Mouse (Mus musculus): ENCODE data around the gene Nrde2. TPM values are rescaled to one million over a fixed set of nuclear protein-coding genes. Genes with fewer than 3 reads are reported as not detected.

Nrde2 gene
- polyA plus RNA-seq, 1 experiment from 2014 or later = 11.0 TPM

DNA sequence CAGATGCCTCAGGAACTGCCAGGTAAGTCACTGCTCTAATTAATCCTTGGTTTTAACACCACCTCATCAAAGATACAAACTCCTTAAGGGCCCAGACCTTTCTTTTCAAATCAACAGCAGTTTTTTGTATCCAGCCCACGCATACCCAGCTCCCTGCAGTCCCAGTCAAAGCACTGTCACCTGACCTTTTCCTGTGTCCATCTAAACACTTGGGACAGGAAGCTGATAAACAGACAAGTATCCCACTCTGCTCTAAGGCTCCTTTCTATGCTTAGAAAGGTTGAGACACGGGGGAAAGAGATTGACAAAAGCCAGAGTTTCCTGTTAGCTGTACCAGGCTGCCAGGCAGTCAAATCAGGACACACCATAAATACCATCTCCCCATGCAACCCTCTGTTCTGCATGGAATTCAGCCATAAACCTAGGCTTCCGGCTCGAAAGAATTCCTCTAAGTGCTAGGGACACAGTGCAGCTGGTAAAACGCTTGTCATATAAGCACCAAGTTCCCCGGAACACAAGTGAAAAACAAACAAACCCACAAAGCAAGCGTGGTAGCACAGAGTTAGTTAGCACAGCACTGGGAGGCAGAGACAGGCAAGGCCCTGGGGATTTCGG is 31.5 kb downstream of the Nrde2 start:
- WGBS = 71% methylated on average over 8 of the region's 8 CpGs
- H3K4me1 ChIP-seq (ENCODE audit: control insufficient read depth, insufficient read depth, low read length) = no peaks in the 10 kb centered on the region
- no peak for ATAC-seq (replicated peaks; ENCODE audit: insufficient number of reproducible peaks, low FRiP score, low TSS enrichment, low read depth)
- peaks cover 21% of the 10 kb centered on the region for H3K36me3 ChIP-seq (replicated peaks; ENCODE audit: control insufficient read depth, insufficient read depth, low read depth, low read length)
- H3K27ac ChIP-seq (replicated peaks; ENCODE audit: low read depth, low read length) = no peak overlapping the region
- DNase-seq (ENCODE audit: low spot score) = no peak
- H3K9ac ChIP-seq (replicated peaks; ENCODE audit: low read length) = no peak overlapping the region
- H3K4me2 ChIP-seq (ENCODE audit: low read depth, low read length) = no peak overlapping the region
- no peaks in the 10 kb centered on the region for H3K9me3 ChIP-seq (replicated peaks; ENCODE audit: control insufficient read depth, low read length)
- H3K4me3 ChIP-seq (ENCODE audit: low read depth, low read length) = no peak overlapping the region
- H3K27me3 ChIP-seq (ENCODE audit: control insufficient read depth, insufficient read depth, low read length) = no peaks in the 10 kb centered on the region

GRCm38 (mm10) chr12:100126968-100127865 is 32.2 kb downstream of the Nrde2 start:
- WGBS = 89% methylated on average over 17 of the region's 17 CpGs
- ATAC-seq (replicated peaks; ENCODE audit: insufficient number of reproducible peaks, low FRiP score, low TSS enrichment, low read depth) (no peak), DNase-seq (ENCODE audit: low spot score) (no peak)
- Histone ChIP-seq H3K27ac (replicated peaks; ENCODE audit: low read depth, low read length) (no peak overlapping the region; the same call in 1 of the 2 replicates), H3K4me1 (ENCODE audit: control insufficient read depth, insufficient read depth, low read length) (no peaks in the 10 kb centered on the region), H3K4me3 (ENCODE audit: low read depth, low read length) (no peak overlapping the region), H3K36me3 (replicated peaks; ENCODE audit: control insufficient read depth, insufficient read depth, low read depth, low read length) (peaks cover 21% of the 10 kb centered on the region), H3K27me3 (ENCODE audit: control insufficient read depth, insufficient read depth, low read length) (no peaks in the 10 kb centered on the region), H3K9ac (replicated peaks; ENCODE audit: low read length) (no peak overlapping the region), H3K9me3 (replicated peaks; ENCODE audit: control insufficient read depth, low read length) (no peaks in the 10 kb centered on the region), H3K4me2 (ENCODE audit: low read depth, low read length) (no peak overlapping the region)

DNA sequence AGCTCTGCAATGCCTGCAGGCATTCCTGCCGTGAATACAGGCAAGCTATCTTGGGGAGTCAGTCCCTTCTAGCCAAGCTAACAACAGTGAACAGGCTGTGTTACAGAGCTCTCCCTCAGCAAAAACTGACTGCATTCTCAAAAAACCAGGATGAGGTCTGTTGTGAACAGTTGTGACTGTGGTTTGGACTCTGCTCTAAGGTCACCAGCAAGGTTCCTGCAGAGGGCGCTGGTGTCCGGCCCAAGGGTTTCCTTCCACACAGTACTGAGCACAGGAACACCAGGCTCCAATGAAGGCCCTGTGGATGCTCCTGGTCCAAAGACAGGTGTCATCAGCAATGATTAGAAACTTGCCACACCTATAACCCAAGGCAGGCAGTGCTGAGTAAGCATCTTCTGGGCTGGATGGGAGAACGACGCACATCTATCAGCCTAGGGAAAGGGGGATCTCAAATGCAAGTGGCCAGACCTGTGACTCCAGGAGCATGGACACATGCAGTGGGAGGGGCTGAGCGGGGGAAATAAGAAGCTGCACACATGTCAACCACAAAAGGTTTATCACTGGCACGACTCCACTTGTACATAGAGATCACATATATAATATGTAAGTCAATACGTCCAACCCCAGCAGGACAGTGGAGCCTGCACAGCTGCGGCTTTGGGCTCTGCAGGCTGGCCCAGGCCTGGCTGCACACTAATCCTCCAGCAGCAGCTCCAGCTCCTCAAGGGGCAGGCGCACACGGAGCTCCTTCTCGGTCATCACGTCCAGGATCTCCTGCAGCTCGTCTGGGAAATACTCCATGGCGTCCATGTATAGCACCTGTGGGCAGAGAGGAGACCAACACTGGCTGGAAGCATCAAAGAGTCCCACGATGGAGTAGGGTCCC is 34.3 kb downstream of the Nrde2 start:
- peaks cover 13% of the 10 kb centered on the region for H3K36me3 ChIP-seq (replicated peaks; ENCODE audit: control insufficient read depth, insufficient read depth, low read depth, low read length)
- no peak overlapping the region for H3K4me3 ChIP-seq (ENCODE audit: low read depth, low read length)
- ATAC-seq (replicated peaks; ENCODE audit: insufficient number of reproducible peaks, low FRiP score, low TSS enrichment, low read depth) (no peak), DNase-seq (ENCODE audit: low spot score) (peak; percentile 2)
- H3K9ac ChIP-seq (replicated peaks; ENCODE audit: low read length) = no peak overlapping the region
- WGBS = 78% methylated on average over 16 of the region's 16 CpGs
- no peak overlapping the region for H3K4me2 ChIP-seq (ENCODE audit: low read depth, low read length)
- H3K27me3 ChIP-seq (ENCODE audit: control insufficient read depth, insufficient read depth, low read length) = no peaks in the 10 kb centered on the region
- no peak overlapping the region for H3K27ac ChIP-seq (replicated peaks; ENCODE audit: low read depth, low read length)
- no peaks in the 10 kb centered on the region for H3K9me3 ChIP-seq (replicated peaks; ENCODE audit: control insufficient read depth, low read length)
- H3K4me1 ChIP-seq (ENCODE audit: control insufficient read depth, insufficient read depth, low read length) = no peaks in the 10 kb centered on the region

GRCm38 (mm10) chr12:100123476-100123875 is 36.0 kb downstream of the Nrde2 start:
- H3K4me3 ChIP-seq (ENCODE audit: low read depth, low read length) = no peak overlapping the region
- H3K36me3 ChIP-seq (replicated peaks; ENCODE audit: control insufficient read depth, insufficient read depth, low read depth, low read length) = peaks cover 18% of the 10 kb centered on the region
- no peaks in the 10 kb centered on the region for H3K4me1 ChIP-seq (ENCODE audit: control insufficient read depth, insufficient read depth, low read length)
- 85% methylated on average over 9 of the region's 9 CpGs for WGBS
- H3K9me3 ChIP-seq (replicated peaks; ENCODE audit: control insufficient read depth, low read length) = no peaks in the 10 kb centered on the region
- no peak overlapping the region for H3K27ac ChIP-seq (replicated peaks; ENCODE audit: low read depth, low read length)
- H3K27me3 ChIP-seq (ENCODE audit: control insufficient read depth, insufficient read depth, low read length) = no peaks in the 10 kb centered on the region
- no peak overlapping the region for H3K4me2 ChIP-seq (ENCODE audit: low read depth, low read length)
- no peak overlapping the region for H3K9ac ChIP-seq (replicated peaks; ENCODE audit: low read length)
- ATAC-seq (replicated peaks; ENCODE audit: insufficient number of reproducible peaks, low FRiP score, low TSS enrichment, low read depth) (no peak), DNase-seq (ENCODE audit: low spot score) (no peak)

- Histone ChIP-seq H3K27me3 (ENCODE audit: control insufficient read depth, insufficient read depth, low read length) (no peaks in the 10 kb centered on the region), H3K9me3 (replicated peaks; ENCODE audit: control insufficient read depth, low read length) (no peaks in the 10 kb centered on the region), H3K9ac (replicated peaks; ENCODE audit: low read length) (no peak overlapping the region), H3K4me3 (ENCODE audit: low read depth, low read length) (no peak overlapping the region), H3K27ac (replicated peaks; ENCODE audit: low read depth, low read length) (no peak overlapping the region), H3K4me2 (ENCODE audit: low read depth, low read length) (no peak overlapping the region), H3K4me1 (ENCODE audit: control insufficient read depth, insufficient read depth, low read length) (no peaks in the 10 kb centered on the region), H3K36me3 (replicated peaks; ENCODE audit: control insufficient read depth, insufficient read depth, low read depth, low read length) (peaks cover 20% of the 10 kb centered on the region)
- ATAC-seq (replicated peaks; ENCODE audit: insufficient number of reproducible peaks, low FRiP score, low TSS enrichment, low read depth) = no peak
- 87% methylated on average over 7 of the region's 7 CpGs for WGBS
- no peak for DNase-seq (ENCODE audit: low spot score)
Observed at GRCm38 (mm10) chr12:100122921-100123381, 36.5 kb downstream of the Nrde2 start.

- no peaks in the 10 kb centered on the region for H3K4me1 ChIP-seq (ENCODE audit: control insufficient read depth, insufficient read depth, low read length)
- DNase-seq (ENCODE audit: low spot score) (no peak), ATAC-seq (replicated peaks; ENCODE audit: insufficient number of reproducible peaks, low FRiP score, low TSS enrichment, low read depth) (no peak)
- no peaks in the 10 kb centered on the region for H3K27me3 ChIP-seq (ENCODE audit: control insufficient read depth, insufficient read depth, low read length)
- H3K4me2 ChIP-seq (ENCODE audit: low read depth, low read length) = no peak overlapping the region
- H3K9me3 ChIP-seq (replicated peaks; ENCODE audit: control insufficient read depth, low read length) = no peaks in the 10 kb centered on the region
- H3K36me3 ChIP-seq (replicated peaks; ENCODE audit: control insufficient read depth, insufficient read depth, low read depth, low read length) = peaks cover 22% of the 10 kb centered on the region
- 88% methylated on average over 5 of the region's 5 CpGs for WGBS
- H3K27ac ChIP-seq (replicated peaks; ENCODE audit: low read depth, low read length) = no peak overlapping the region
- no peak overlapping the region for H3K9ac ChIP-seq (replicated peaks; ENCODE audit: low read length)
- H3K4me3 ChIP-seq (ENCODE audit: low read depth, low read length) = no peak overlapping the region
Observed at GRCm38 (mm10) chr12:100115982-100116381, 43.5 kb downstream of the Nrde2 start.

GRCm38 (mm10) chr12:100109986-100110696 is 49.3 kb downstream of the Nrde2 start, which contains the start of gene Psmc1:
Gene Psmc1 (plus strand): TSS chr12:100110154.
- peak; percentile 78 for ATAC-seq (replicated peaks; ENCODE audit: insufficient number of reproducible peaks, low FRiP score, low TSS enrichment, low read depth)
- H3K4me3 ChIP-seq (ENCODE audit: low read depth, low read length) = peak within 1 kb of the TSS; percentile 89
- no peaks in the 10 kb centered on the region for H3K27me3 ChIP-seq (ENCODE audit: control insufficient read depth, insufficient read depth, low read length)
- H3K36me3 ChIP-seq (replicated peaks; ENCODE audit: control insufficient read depth, insufficient read depth, low read depth, low read length) = peaks cover 4% of the 10 kb centered on the region
- H3K27ac ChIP-seq (replicated peaks; ENCODE audit: low read depth, low read length) = peak within 1 kb of the TSS; percentile 70; the same call in 1 of the 2 replicates
- no peaks in the 10 kb centered on the region for H3K9me3 ChIP-seq (replicated peaks; ENCODE audit: control insufficient read depth, low read length)
- H3K9ac ChIP-seq (replicated peaks; ENCODE audit: low read length) = peak within 1 kb of the TSS; percentile 91
- under 1% methylated on average over 58 of the region's 58 CpGs for WGBS
- H3K4me1 ChIP-seq (ENCODE audit: control insufficient read depth, insufficient read depth, low read length) = no peaks in the 10 kb centered on the region
- DNase-seq (ENCODE audit: low spot score) = peak; percentile 92
- peak within 1 kb of the TSS; percentile 61 for H3K4me2 ChIP-seq (ENCODE audit: low read depth, low read length)
